Mouse (Mus musculus) inflammation-experienced regulatory T-cells, adult 6 months (primary cell): Measurements from ENCODE around the gene Rtn1. TPM values are rescaled to one million over a fixed set of nuclear protein-coding genes. Genes with fewer than 3 reads are reported as not detected.

ENCODE experiments used
- ATAC-seq: one replicate; pipeline ENCODE4 v1.8.0; 2017
- polyA plus RNA-seq, 3 experiments: library from polyadenylated mRNA; unstranded; fragments of 100-300 nt; shearing (Covaris generic); gene quantifications; one replicate each; pipeline ENCODE4 v1.2.1; 2017

Rtn1 gene
- polyA plus RNA-seq, 3 experiments from 2014 or later: 0.18 TPM; not detected in 2

DNA sequence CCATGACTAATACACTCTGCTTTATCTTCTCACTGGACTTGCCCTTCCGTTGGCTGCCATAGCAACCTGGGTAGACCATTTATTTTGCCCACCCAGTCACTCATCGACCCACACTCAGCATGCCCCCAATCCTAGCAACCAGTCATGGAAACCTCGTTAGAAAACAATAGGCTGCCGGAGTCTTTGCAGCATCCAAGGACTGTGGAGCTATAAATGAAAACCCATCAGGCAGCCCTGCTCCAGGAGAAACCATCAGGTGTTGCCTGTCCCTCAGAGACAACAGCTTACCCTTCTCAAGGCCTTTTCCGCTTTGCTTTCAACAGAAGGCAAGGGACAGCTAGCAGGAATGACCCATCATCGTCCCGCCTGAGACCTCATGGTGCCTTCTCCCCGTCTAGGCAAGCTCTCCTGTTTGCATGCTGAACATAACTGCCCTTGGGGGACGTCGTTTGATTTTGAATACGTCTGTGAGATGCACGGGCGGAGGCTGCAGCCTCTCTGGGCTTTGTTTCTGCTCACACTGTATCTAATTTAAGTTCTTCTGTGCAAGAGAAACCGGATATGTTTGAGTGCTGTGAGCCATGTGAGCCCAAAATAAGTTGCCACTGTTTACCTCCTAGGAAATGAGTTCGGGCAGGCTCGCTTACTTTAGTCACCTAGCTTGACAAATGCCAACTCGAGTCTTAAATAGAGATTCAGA lies 34.8 kb downstream of the Rtn1 start:
- ATAC-seq: no peak

GRCm38 (mm10) chr12:72370081-72370480 lies 38.8 kb downstream of the Rtn1 start:
- ATAC-seq: no peak

DNA sequence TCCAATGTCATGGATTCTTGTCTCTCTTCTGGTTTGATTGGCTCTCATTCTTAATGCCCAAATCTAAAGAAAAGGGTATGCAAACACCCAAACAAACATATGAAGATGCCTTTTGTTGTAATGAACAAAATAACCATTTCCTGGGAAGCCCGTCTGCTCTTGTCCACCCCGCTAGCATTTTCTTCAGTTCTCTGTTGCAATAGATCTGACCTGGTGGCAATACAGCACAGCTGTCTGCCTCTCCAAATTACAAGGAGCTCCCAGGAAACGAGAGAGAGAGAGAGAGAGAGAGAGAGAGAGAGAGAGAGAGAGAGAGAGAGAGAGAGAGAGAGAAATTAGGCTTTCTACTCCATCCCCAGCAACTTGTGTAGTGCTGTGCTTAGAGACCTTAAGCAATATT lies 42.1 kb downstream of the Rtn1 start:
- no peak for ATAC-seq

GRCm38 (mm10) chr12:72366104-72366437 lies 42.8 kb downstream of the Rtn1 start:
- no peak for ATAC-seq

GRCm38 (mm10) chr12:72365231-72366103 lies 43.4 kb downstream of the Rtn1 start:
- no peak for ATAC-seq

- no peak for ATAC-seq
Measured at GRCm38 (mm10) chr12:72364543-72364942, 44.3 kb downstream of the Rtn1 start.

GRCm38 (mm10) chr12:72361701-72362354 lies 47.0 kb downstream of the Rtn1 start:
- no peak for ATAC-seq

DNA sequence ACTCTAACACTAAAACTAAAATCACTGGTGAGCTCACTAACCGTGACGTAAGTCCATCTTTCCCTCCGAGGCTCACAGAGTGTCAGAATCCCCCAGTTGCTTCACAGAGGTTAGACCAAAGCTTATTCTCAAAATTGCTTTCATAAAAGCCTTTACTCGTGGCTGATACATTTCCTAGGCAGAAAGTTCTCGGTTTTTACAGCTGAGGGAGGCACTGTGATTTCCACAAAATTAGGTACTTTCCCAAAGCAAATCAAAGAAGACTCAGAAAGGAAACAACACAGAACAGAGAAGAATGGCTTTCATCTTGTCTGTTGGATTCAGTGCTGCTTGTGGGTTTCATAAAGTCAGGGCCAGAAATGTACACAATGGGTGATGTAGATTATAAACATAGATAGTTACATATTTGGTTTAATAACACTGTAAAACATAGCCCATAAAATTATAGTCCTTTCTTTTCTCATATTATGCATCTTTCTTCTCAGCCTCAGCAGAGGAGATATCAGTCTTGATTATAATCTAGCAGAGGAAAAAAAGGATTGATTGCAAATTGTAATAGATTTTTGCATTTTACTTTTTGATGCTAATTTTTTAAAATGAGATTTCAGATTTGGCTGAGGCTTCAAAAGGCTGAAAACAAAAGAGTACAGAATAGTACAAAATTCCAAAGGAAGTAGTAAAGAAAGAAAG lies 47.8 kb downstream of the Rtn1 start:
- peak; percentile 52 for ATAC-seq

DNA sequence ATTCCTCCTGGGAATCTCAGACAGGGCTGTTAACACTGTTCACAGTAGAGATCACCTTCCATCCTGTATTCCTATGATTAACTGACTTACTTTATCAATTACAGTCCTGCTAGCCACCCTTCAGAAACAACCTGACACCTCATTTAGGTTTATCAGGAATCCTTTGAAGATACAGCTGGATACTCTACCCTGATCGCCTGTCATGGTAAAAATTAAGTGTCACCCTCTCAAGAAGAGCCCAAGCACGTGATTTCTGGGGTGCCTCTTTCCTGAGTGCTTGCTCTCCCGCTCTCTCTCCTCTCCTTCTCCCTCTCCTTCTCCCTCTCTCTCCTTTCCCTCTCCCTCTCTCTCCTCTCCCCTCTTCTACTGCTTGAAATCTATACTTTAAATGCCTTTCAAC lies 49.0 kb downstream of the Rtn1 start:
- no peak for ATAC-seq

DNA sequence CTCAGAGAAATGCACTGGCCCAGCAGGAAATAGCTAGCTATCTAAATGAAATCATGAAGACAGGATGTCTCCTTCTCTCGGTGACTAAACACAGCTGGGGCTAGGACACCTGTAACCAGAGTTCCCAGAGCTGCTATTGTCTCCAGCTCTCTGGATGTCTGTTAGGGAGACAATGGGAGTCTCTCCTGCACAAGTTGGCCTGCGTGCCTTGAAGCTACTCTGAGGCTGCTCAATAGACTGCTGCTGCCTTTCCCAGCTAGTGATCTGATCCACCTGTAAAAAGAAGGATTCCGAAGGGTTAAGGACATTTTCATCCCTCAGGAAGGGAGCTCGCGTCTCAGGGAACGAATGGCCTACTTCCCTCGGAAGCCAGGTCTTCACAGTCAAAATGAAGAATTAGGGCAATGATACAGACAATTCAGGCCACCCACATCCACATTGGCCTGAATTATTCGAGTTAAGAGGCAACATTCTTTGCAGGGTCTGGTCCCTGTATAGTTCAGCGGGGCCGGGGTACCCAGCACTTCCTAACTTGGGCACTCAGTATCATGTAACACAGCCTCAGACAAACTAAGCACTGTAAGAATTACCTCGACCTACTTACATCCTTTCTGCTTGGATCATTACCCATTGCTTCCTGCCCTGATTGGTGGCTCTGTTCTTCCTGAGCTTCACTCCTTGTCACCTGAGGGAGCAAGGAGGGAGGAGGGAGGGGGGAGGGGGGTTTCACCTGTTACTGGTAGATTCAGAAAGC lies 51.0 kb downstream of the Rtn1 start:
- no peak for ATAC-seq

- no peak for ATAC-seq
Measured at GRCm38 (mm10) chr12:72354241-72354640, 54.6 kb downstream of the Rtn1 start.

- no peak for ATAC-seq
Measured at GRCm38 (mm10) chr12:72353506-72353905, 55.3 kb downstream of the Rtn1 start.

DNA sequence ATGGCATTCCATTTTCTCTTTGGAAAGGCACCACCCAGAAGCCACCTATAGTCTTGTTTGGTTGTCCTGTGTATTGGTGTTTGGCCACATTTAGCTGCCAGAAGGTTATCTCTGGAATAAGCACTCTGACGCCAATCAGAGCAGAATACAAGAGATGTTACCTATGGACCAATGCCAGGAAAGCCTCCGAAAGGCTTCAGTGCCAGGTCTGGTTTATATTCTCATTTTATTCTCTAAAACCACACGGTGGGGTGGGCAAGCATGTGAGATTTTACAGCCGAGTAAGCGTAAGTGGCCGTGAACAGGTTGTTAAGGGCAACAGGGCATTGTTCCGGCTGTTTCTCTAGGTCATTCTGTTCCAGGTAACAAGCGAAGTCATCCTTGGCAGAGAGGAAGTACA lies 60.3 kb downstream of the Rtn1 start:
- no peak for ATAC-seq

- no peak for ATAC-seq
Measured at GRCm38 (mm10) chr12:72347184-72347583, 61.7 kb downstream of the Rtn1 start.

DNA sequence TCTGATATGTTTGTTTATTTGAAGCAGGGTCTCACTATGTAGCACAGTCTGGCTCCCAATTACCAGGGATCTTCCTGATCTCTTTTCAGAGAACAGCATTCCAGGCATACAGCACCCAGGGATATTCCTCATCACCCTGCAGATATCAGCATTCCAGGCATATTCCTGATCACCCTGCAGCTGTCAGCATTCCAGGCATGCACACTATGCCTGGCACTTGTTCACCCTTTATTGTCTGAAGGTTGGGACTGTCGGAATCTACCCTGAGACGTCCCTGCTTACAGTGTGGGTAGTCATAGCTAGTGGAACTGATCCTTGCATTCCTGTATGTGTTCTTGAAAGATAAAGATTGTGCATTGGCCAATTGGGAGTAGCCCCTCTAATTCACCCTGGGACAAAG lies 65.2 kb downstream of the Rtn1 start:
- no peak for ATAC-seq

DNA sequence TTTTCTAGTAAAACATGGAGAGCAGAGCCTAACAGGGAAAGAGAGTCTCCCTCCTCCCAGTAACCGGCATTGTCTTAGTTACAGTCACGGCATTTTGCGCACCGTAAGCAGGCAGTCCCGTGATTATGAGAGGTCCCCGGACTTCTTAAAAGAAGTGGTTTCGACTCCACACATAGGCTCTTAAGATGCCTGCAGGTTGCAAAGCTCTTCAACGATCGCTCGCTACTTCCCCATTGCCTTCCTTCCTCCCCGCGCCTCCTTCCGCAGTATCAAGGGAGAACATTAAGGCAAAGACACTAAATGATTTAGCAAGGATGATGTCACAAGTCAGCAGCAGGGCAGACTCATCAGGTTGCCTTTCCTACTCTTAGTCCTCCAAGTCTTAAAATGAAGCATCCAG lies 72.8 kb downstream of the Rtn1 start:
- no peak for ATAC-seq

GRCm38 (mm10) chr12:72332488-72333013 lies 76.3 kb downstream of the Rtn1 start:
- no peak for ATAC-seq

DNA sequence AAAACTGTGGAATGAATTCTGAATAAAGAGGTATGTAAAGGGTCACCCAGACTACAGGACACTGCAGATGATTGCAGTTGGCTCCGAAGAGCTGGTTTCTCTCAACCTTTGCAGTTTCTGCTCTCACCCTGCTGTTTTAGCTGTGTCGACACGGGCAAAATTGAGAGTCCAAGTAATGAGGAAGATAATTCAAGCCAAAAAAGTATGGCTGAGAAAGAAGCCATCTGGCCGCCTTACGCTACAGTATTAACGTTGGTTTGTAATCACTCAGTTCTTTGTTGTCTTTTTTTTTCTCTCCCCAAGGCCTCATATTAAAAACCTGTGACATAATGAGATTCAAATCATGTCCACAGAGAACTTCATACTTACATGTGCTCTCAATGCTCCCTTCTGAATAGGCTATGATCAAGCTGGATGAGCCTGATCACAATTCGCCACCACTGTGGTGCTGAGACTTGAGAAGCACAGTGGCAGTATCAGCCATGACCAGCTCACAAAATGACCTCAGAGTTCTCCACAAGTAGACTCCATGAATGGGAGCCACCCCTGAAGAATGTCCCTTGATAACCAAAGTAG lies 76.9 kb downstream of the Rtn1 start:
- no peak for ATAC-seq

DNA sequence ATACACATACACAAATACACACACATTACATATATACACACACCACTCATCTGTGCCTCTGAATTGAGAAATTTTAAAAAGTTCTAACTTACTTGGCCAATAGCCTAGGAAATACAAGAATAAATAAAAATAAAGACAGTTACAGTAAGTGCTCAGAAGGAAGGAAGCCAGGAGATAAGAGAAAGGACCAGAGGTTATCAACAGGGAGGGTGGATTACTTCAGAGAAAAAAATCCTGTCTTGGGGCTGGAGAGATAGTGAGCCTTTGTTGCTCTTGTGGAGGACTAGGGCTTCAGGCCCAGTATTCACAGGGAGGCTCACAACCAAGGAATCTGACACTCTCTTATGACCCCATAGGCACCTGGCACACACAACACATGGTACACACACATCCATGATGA lies 82.8 kb downstream of the Rtn1 start:
- no peak for ATAC-seq

GRCm38 (mm10) chr12:72325025-72325424 lies 83.8 kb downstream of the Rtn1 start:
- no peak for ATAC-seq

GRCm38 (mm10) chr12:72324210-72324871 lies 84.5 kb downstream of the Rtn1 start:
- no peak for ATAC-seq
